Mouse (Mus musculus): ENCODE measurements at regions not wholly inside any gene's neighbourhood (a gene's known extent, or its start where the extent isn't known, plus 50 kb on each side); places are given as distances from the start of the nearest gene placed in this dataset.
"Not testable (repeated sequence)": the region's sequence is repeated elsewhere in the genome, so short reads cannot be mapped to it uniquely, and the experiment has no call there.

- 56% methylated on average over 4 of the region's 4 CpGs for WGBS
Observed at GRCm38 (mm10) chr10:15046285-15046684, 328.3 kb upstream of the Gje1 start.

GRCm38 (mm10) chr10:15037571-15037970, 319.6 kb upstream of the Gje1 start:
- Histone ChIP-seq H3K27me3 (no peaks in the 10 kb centered on the region), H3K4me1 (no peaks in the 10 kb centered on the region), H3K4me2 (replicated peaks) (no peak overlapping the region), H3K36me3 (no peaks in the 10 kb centered on the region), H3K27ac (replicated peaks) (no peak overlapping the region), H3K9ac (no peak overlapping the region), H3K4me3 (replicated peaks) (no peak overlapping the region), H3K9me3 (replicated peaks) (no peaks in the 10 kb centered on the region)
- ATAC-seq (ENCODE audit: insufficient number of reproducible peaks, low FRiP score, low TSS enrichment, low read depth) = no peak
- WGBS = 76% methylated on average over 3 of the region's 3 CpGs

More at GRCm38 (mm10) chr10:15046285-15046684, 328.3 kb upstream of the Gje1 start:
- H3K27ac ChIP-seq (replicated peaks) = no peak overlapping the region
- H3K36me3 ChIP-seq = no peaks in the 10 kb centered on the region
- no peak overlapping the region for H3K4me3 ChIP-seq (replicated peaks)
- H3K9ac ChIP-seq = no peak overlapping the region
- no peaks in the 10 kb centered on the region for H3K27me3 ChIP-seq
- H3K9me3 ChIP-seq (replicated peaks) = no peaks in the 10 kb centered on the region
- no peak overlapping the region for H3K4me2 ChIP-seq (replicated peaks)
- no peak for ATAC-seq (ENCODE audit: insufficient number of reproducible peaks, low FRiP score, low TSS enrichment, low read depth)
- H3K4me1 ChIP-seq = no peaks in the 10 kb centered on the region

GRCm38 (mm10) chr10:15031517-15031916, 313.5 kb upstream of the Gje1 start:
- H3K4me3 ChIP-seq (replicated peaks) = no peak overlapping the region
- no peak overlapping the region for H3K9ac ChIP-seq
- H3K4me2 ChIP-seq (replicated peaks) = no peak overlapping the region
- 58% methylated on average over 1 of the region's 1 CpGs for WGBS
- ATAC-seq (ENCODE audit: insufficient number of reproducible peaks, low FRiP score, low TSS enrichment, low read depth) = no peak
- no peaks in the 10 kb centered on the region for H3K4me1 ChIP-seq
- H3K36me3 ChIP-seq = no peaks in the 10 kb centered on the region
- H3K27me3 ChIP-seq = no peaks in the 10 kb centered on the region
- no peaks in the 10 kb centered on the region for H3K9me3 ChIP-seq (replicated peaks)
- H3K27ac ChIP-seq (replicated peaks) = no peak overlapping the region

- no peak overlapping the region for H3K27ac ChIP-seq (replicated peaks)
- H3K4me2 ChIP-seq (replicated peaks) = no peak overlapping the region
- H3K9ac ChIP-seq = no peak overlapping the region
- H3K9me3 ChIP-seq (replicated peaks) = no peaks in the 10 kb centered on the region
- no peaks in the 10 kb centered on the region for H3K36me3 ChIP-seq
- ATAC-seq (ENCODE audit: insufficient number of reproducible peaks, low FRiP score, low TSS enrichment, low read depth) = no peak
- no peaks in the 10 kb centered on the region for H3K4me1 ChIP-seq
- H3K27me3 ChIP-seq = no peaks in the 10 kb centered on the region
- no peak overlapping the region for H3K4me3 ChIP-seq (replicated peaks)
Observed at GRCm38 (mm10) chr10:15029151-15029550, 311.1 kb upstream of the Gje1 start.

- Histone ChIP-seq H3K4me1 (no peaks in the 10 kb centered on the region), H3K4me3 (replicated peaks) (no peak overlapping the region), H3K27me3 (no peaks in the 10 kb centered on the region), H3K4me2 (replicated peaks) (no peak overlapping the region), H3K9ac (no peak overlapping the region), H3K9me3 (replicated peaks) (no peaks in the 10 kb centered on the region), H3K36me3 (no peaks in the 10 kb centered on the region), H3K27ac (replicated peaks) (no peak overlapping the region)
- 71% methylated on average over 4 of the region's 4 CpGs for WGBS
- no peak for ATAC-seq (ENCODE audit: insufficient number of reproducible peaks, low FRiP score, low TSS enrichment, low read depth)
Observed at GRCm38 (mm10) chr10:15013919-15014318, 295.9 kb upstream of the Gje1 start.

- H3K4me1 ChIP-seq = no peaks in the 10 kb centered on the region
- H3K36me3 ChIP-seq = no peaks in the 10 kb centered on the region
- H3K9me3 ChIP-seq (replicated peaks) = no peaks in the 10 kb centered on the region
- ATAC-seq (ENCODE audit: insufficient number of reproducible peaks, low FRiP score, low TSS enrichment, low read depth) = no peak
- H3K9ac ChIP-seq = no peak overlapping the region
- H3K4me3 ChIP-seq (replicated peaks) = no peak overlapping the region
- no peaks in the 10 kb centered on the region for H3K27me3 ChIP-seq
- 79% methylated on average over 2 of the region's 2 CpGs for WGBS
- no peak overlapping the region for H3K27ac ChIP-seq (replicated peaks)
- H3K4me2 ChIP-seq (replicated peaks) = no peak overlapping the region
Observed at GRCm38 (mm10) chr10:14996374-14996773, 278.4 kb upstream of the Gje1 start.

- no peak overlapping the region for H3K4me2 ChIP-seq (replicated peaks)
- H3K36me3 ChIP-seq = no peaks in the 10 kb centered on the region
- no peak overlapping the region for H3K4me3 ChIP-seq (replicated peaks)
- no peak for ATAC-seq (ENCODE audit: insufficient number of reproducible peaks, low FRiP score, low TSS enrichment, low read depth)
- H3K4me1 ChIP-seq = no peaks in the 10 kb centered on the region
- no peak overlapping the region for H3K27ac ChIP-seq (replicated peaks)
- no peaks in the 10 kb centered on the region for H3K27me3 ChIP-seq
- H3K9ac ChIP-seq = no peak overlapping the region
- no peaks in the 10 kb centered on the region for H3K9me3 ChIP-seq (replicated peaks)
Observed at GRCm38 (mm10) chr10:14989601-14990140, 271.7 kb upstream of the Gje1 start.

GRCm38 (mm10) chr10:14986566-14986965, 268.6 kb upstream of the Gje1 start:
- H3K27me3 ChIP-seq; ATAC-seq (ENCODE audit: insufficient number of reproducible peaks, low FRiP score, low TSS enrichment, low read depth); H3K36me3 ChIP-seq; H3K27ac ChIP-seq (replicated peaks); H3K4me2 ChIP-seq (replicated peaks); H3K9me3 ChIP-seq (replicated peaks); H3K9ac ChIP-seq; H3K4me1 ChIP-seq; H3K4me3 ChIP-seq (replicated peaks): not testable (repeated sequence)
- 53% methylated on average over 2 of the region's 2 CpGs for WGBS

- H3K27me3 ChIP-seq = no peaks in the 10 kb centered on the region
- no peak overlapping the region for H3K4me3 ChIP-seq (replicated peaks)
- H3K27ac ChIP-seq (replicated peaks) = no peak overlapping the region
- WGBS = 25% methylated on average over 4 of the region's 4 CpGs
- no peak overlapping the region for H3K4me2 ChIP-seq (replicated peaks)
- H3K36me3 ChIP-seq = no peaks in the 10 kb centered on the region
- H3K9me3 ChIP-seq (replicated peaks) = no peaks in the 10 kb centered on the region
- H3K9ac ChIP-seq = no peak overlapping the region
- ATAC-seq (ENCODE audit: insufficient number of reproducible peaks, low FRiP score, low TSS enrichment, low read depth) = no peak; the same call in 1 of the 2 replicates
- peaks cover 5% of the 10 kb centered on the region; the same call in 1 of the 2 replicates for H3K4me1 ChIP-seq
Observed at GRCm38 (mm10) chr10:14978093-14978755, 260.2 kb upstream of the Gje1 start.

- H3K27me3 ChIP-seq = no peaks in the 10 kb centered on the region
- no peak overlapping the region for H3K9ac ChIP-seq
- H3K27ac ChIP-seq (replicated peaks) = no peak overlapping the region
- peaks cover 5% of the 10 kb centered on the region; the same call in 1 of the 2 replicates for H3K4me1 ChIP-seq
- no peaks in the 10 kb centered on the region for H3K9me3 ChIP-seq (replicated peaks)
- WGBS = 13% methylated on average over 2 of the region's 2 CpGs
- ATAC-seq (ENCODE audit: insufficient number of reproducible peaks, low FRiP score, low TSS enrichment, low read depth) = no peak
- no peaks in the 10 kb centered on the region for H3K36me3 ChIP-seq
- H3K4me2 ChIP-seq (replicated peaks) = no peak overlapping the region
- no peak overlapping the region for H3K4me3 ChIP-seq (replicated peaks)
Observed at GRCm38 (mm10) chr10:14977268-14978000, 259.4 kb upstream of the Gje1 start.

GRCm38 (mm10) chr10:14969726-14970125, 251.7 kb upstream of the Gje1 start:
- no peaks in the 10 kb centered on the region for H3K27me3 ChIP-seq
- no peak overlapping the region for H3K4me3 ChIP-seq (replicated peaks)
- H3K36me3 ChIP-seq = no peaks in the 10 kb centered on the region
- H3K9me3 ChIP-seq (replicated peaks) = no peaks in the 10 kb centered on the region
- H3K27ac ChIP-seq (replicated peaks) = no peak overlapping the region
- H3K4me2 ChIP-seq (replicated peaks) = no peak overlapping the region
- no peaks in the 10 kb centered on the region for H3K4me1 ChIP-seq
- H3K9ac ChIP-seq = no peak overlapping the region
- no peak for ATAC-seq (ENCODE audit: insufficient number of reproducible peaks, low FRiP score, low TSS enrichment, low read depth)

GRCm38 (mm10) chr10:14967645-14968044, 249.6 kb upstream of the Gje1 start:
- ATAC-seq (ENCODE audit: insufficient number of reproducible peaks, low FRiP score, low TSS enrichment, low read depth) = no peak
- 45% methylated on average over 1 of the region's 1 CpGs for WGBS
- no peaks in the 10 kb centered on the region for H3K27me3 ChIP-seq
- H3K4me2 ChIP-seq (replicated peaks) = no peak overlapping the region
- no peak overlapping the region for H3K9ac ChIP-seq
- H3K27ac ChIP-seq (replicated peaks) = no peak overlapping the region
- no peaks in the 10 kb centered on the region for H3K36me3 ChIP-seq
- H3K4me3 ChIP-seq (replicated peaks) = no peak overlapping the region
- H3K9me3 ChIP-seq (replicated peaks) = no peaks in the 10 kb centered on the region
- no peaks in the 10 kb centered on the region for H3K4me1 ChIP-seq

Measured in embryonic facial prominence, embryonic 15.5 days (tissue).